Mouse (Mus musculus): ENCODE data around the gene Ctnnbip1.

Ctnnbip1 gene

GRCm38 (mm10) chr4:149517868-149518340, at the start of gene Ctnnbip1:
TSS of gene Ctnnbip1 (plus strand) at chr4:149518236.
- peak; percentile 92 for DNase-seq (ENCODE audit: low spot score)

GRCm38 (mm10) chr4:149469557-149469956, 48.5 kb upstream of the Ctnnbip1 start:
- DNase-seq (ENCODE audit: low spot score) = no peak

GRCm38 (mm10) chr4:149475096-149475495, 42.9 kb upstream of the Ctnnbip1 start:
- no peak for DNase-seq (ENCODE audit: low spot score)

- no peak for DNase-seq (ENCODE audit: low spot score)
Observed at GRCm38 (mm10) chr4:149477078-149477477, 41.0 kb upstream of the Ctnnbip1 start, which contains the start of gene Tmem274. TSS of gene Tmem274 (plus strand) at chr4:149477378.

GRCm38 (mm10) chr4:149484566-149484965, 33.5 kb upstream of the Ctnnbip1 start:
- DNase-seq (ENCODE audit: low spot score) = no peak

DNA sequence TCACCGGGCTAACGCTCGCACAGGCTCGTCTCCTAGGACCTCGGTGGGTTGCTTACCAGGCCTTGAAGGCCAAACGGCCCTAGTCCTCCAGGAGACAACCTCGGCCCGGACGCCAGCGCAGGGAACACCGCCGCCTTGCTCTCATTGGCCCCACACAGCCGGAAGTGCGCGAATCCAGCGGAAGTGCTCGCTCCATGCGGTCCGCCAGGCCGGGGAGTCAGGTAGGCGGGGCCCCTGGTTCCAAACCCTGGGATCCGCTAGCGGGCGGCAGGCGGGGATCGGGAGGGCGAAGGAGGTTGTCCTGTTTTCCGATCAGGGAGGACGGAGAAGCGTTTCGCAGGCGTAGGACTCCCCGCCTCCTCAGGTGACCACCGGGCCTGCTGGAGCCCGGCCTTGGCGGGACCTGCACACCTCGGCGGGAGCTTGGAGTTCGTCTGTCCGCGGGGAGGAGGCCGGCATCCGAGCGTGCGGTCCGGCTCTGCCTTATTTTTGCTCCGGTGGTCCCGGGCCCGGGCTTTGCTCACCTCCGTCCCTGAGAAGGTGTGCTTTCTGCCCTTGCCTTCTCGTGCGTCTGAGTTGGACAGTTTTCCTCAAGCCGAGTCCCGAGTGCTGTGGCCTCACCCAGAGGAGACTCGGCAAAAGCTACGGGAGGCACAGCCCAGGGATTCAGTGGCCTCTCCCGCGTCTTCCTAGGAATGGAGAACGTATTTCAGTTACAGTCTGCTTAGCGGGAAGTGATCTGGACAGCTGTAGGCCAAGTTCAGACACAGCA, 32.8 kb upstream of the Ctnnbip1 start, which contains the start of the genes Nmnat1 and Lzic:
Gene Nmnat1 (minus strand): TSS at position 150 of the 772 bp plus-strand sequence.
Gene Lzic (plus strand): TSS at position 177 of the 772 bp plus-strand sequence.
- peak; percentile 85 for DNase-seq (ENCODE audit: low spot score)

DNA sequence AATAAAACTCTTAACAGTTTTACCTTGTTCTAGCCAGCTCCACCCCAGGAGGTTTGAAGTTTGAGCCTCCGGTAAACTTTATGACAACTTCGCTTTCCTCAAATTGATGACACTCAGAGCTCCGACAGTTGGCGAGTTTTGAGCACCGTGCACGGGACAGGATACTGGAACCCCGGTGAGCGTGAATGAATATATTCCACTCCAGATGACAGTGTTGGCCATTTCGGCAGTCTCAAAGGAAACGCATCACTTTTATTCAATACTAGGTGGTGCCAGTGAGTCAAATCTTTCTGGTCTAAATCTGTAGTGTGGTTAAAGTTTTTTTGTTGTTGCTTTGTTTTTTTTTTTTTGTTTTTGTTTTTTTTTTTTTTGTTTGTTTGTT, 32.2 kb upstream of the Ctnnbip1 start:
- DNase-seq (ENCODE audit: low spot score) = peak; percentile 44

GRCm38 (mm10) chr4:149487729-149488128, 30.3 kb upstream of the Ctnnbip1 start:
- no peak for DNase-seq (ENCODE audit: low spot score)

DNA sequence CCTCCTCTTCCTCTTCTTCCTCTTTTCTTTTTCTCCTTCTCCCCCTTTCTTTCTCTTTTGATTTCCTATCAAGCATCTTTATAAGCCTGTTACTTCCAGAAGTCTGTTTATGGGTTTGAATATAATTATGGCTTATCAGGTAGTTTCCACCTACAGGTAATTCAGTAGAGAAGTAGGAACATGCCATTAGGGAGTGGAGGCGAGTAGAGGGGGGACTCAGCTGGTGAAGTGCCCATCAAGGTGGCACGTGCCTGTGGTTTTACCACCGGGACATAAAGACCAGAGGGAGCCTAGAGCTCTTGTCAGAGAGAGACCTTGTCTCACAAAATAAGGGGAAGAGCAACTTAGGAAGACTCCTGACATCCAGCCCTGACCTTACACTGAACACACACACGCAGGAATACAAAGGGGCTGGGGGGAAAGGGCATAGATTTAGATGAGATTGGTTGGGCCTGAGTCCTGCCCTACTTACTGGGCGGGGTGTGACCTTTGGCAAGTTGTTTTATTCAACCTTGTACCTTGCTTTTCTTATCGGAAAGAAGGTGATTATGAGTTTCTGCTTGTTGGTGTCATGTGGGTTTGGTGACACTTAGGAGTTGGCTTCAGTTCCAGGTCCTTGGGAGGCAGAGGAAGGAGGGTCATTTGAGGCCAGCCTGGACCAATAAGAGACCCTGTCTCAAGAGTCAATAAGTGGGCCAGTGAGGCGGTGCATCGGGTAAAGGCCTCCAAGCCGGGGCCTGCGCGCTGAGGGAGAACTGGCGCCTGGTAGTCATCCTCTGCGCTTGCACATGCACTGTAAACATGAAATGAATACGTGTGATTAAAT, 28.4 kb upstream of the Ctnnbip1 start:
- no peak for DNase-seq (ENCODE audit: low spot score)

DNA sequence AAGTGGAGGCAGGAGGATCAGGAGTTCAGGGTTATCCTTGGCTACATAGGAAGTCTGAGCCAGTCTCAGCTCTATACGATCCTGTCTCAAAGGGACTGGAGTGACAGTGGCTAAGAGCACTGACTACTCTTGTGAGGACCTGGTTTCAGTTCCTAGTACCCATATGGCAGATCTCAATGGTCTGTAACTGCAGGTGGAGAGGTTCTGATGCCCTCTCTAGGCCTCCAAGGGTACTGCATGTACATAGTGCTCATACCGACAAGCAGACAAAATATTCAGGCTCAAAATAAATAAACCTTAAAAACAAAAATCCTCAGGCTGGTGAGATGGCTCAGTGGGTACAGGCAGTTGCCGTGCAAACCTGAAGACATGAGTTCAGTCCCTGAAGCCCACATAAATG, 26.9 kb upstream of the Ctnnbip1 start:
- no peak for DNase-seq (ENCODE audit: low spot score)

DNA sequence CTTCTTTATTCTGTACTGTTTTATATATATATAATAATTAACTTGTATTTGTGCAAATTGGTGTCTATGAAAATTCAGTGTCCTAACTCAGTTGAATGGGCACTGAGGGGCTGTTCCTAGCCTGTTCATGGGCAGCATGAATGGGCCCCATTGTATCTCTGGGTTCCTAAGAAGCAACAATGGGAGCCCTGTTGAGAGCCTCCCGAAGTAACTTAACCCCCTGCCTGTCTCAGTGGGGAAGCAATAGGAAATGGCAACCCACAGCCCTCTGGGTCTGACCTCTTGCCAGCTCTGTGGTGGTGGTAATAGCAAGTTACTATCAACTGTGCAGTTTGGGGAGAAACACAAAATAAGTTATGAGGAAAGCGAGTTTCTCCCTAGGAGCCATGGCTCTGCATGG, 21.4 kb upstream of the Ctnnbip1 start:
- DNase-seq (ENCODE audit: low spot score) = no peak

GRCm38 (mm10) chr4:149498901-149499300, 19.1 kb upstream of the Ctnnbip1 start:
- DNase-seq (ENCODE audit: low spot score) = no peak

DNA sequence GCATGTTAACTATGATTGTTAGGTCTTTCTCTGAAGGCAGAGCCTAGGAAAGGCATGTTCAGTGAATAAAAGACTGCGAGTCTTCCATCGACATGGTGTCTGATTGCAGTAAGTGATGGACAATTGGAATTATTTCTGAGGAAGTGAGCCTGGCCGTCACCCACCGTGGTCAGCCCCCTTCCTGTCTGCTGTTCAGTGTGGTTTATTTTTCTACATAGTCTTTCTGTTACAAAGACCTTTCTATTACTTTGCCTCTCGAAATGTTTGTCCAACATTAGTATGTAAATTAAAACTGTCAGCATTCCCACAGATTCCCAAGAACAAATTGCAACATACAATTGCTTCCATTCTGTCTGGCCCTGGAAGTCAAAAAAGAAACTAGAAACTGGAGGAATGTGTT, 18.2 kb upstream of the Ctnnbip1 start:
- no peak for DNase-seq (ENCODE audit: low spot score)

DNA sequence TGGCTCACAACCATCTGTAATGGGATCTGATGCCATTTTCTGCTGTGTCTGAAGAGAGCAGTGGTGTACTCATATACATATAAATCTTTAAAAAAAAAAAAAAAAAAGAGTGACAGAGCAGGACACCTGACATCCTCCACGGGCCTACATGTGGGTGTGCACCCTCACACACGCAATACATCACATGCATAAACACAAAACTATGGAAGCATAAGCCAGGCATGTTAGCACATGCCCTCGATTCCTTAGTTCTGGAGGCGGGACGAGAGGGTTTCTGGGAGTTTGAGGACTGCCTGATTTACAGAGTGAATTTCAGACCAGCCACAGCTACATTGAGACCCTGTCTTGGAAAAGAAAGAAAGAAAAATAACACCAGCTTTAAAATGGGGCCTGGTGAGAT, 13.7 kb upstream of the Ctnnbip1 start:
- DNase-seq (ENCODE audit: low spot score) = no peak

GRCm38 (mm10) chr4:149504858-149505257, 13.2 kb upstream of the Ctnnbip1 start:
- no peak for DNase-seq (ENCODE audit: low spot score)

GRCm38 (mm10) chr4:149505261-149505967, 12.6 kb upstream of the Ctnnbip1 start:
- DNase-seq (ENCODE audit: low spot score) = no peak

GRCm38 (mm10) chr4:149506904-149507303, 11.1 kb upstream of the Ctnnbip1 start:
- DNase-seq (ENCODE audit: low spot score) = no peak

DNA sequence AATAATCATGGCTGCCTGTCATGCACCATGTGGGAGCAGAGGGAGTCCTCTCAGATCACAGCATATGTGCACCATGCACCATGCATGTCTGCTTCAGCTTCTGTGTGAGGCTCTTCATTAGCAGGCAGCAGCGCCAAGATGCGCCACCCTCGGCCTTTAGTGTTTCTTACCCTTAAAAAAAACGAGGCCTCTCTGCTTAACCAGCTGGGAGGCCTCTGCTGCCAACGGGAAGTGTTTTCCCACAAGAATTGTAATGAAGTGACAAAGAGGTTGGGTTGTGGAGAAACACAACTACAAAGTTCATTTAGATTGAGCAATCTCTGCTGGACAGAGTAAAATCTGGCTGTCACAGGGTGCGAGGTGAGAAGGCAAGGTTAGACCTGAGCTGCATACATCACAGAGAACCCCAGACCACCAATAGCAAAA, 6.8 kb upstream of the Ctnnbip1 start:
- DNase-seq (ENCODE audit: low spot score) = no peak

DNA sequence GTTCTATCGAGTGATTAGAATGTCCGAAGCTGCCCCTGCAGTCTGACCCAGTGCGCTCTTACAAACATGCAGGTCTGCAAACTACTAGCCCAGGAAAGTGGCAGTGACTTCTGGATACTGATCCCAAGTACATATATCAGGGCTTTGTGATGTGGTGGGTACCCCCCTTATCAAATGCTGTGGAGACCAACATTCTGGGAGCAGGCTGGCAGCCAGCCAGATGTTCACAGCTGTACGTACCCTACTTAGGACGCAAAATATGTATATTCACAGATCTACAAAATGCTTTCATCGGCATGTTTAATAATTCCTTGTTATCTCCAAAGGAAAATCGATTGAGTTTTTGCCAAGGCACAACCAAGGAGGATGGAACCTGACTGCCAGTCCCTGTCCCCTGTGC, 6.0 kb upstream of the Ctnnbip1 start:
- DNase-seq (ENCODE audit: low spot score) = no peak

GRCm38 (mm10) chr4:149515706-149516105, 2.3 kb upstream of the Ctnnbip1 start:
- no peak for DNase-seq (ENCODE audit: low spot score)

- no peak for DNase-seq (ENCODE audit: low spot score)
Observed at GRCm38 (mm10) chr4:149518351-149519220, 550 bp downstream of the Ctnnbip1 start.
